Mouse (Mus musculus) lung, embryonic 15.5 days (tissue): ENCODE measurements around the gene Adam10. TPM values are rescaled to one million over a fixed set of nuclear protein-coding genes. Genes with fewer than 3 reads are reported as not detected.

Experiments
- ATAC-seq: fragments of 200-750 bp; cut with Nextera tagmentation; 2 replicates; pipeline ENCODE4 v1.8.0; 2017; ENCODE audit warnings: moderate number of reproducible peaks, borderline replicate concordance; ENCODE audit not compliant: low FRiP score, low TSS enrichment; ENCODE audit errors: extremely low read depth
- H3K27ac ChIP-seq: fragments of 300-500 bp; sonication (generic); 2 replicates; pipeline ENCODE4 v1.5.1; 2015; ENCODE audit warnings: moderate library complexity, mild to moderate bottlenecking, inconsistent platforms
- H3K27me3 ChIP-seq: fragments of 300-500 bp; sonication (generic); 2 replicates; pipeline ENCODE4 v1.6.1; 2015; ENCODE audit warnings: inconsistent platforms
- H3K36me3 ChIP-seq: fragments of 300-500 bp; sonication (generic); 2 replicates; pipeline ENCODE4 v1.6.1; 2015; ENCODE audit warnings: inconsistent platforms
- H3K4me1 ChIP-seq: fragments of 300-500 bp; sonication (generic); 2 replicates; pipeline ENCODE4 v1.6.1; 2015; ENCODE audit warnings: inconsistent platforms
- H3K4me2 ChIP-seq: fragments of 300-500 bp; sonication (generic); 2 replicates; pipeline ENCODE4 v1.6.1; 2015; ENCODE audit warnings: inconsistent platforms, mild to moderate bottlenecking, moderate library complexity
- H3K4me3 ChIP-seq: fragments of 300-500 bp; sonication (generic); 2 replicates; pipeline ENCODE4 v1.5.1; 2015; ENCODE audit warnings: mild to moderate bottlenecking, inconsistent platforms
- H3K9ac ChIP-seq: fragments of 300-500 bp; sonication (generic); 2 replicates; pipeline ENCODE4 v1.6.1; 2015; ENCODE audit warnings: inconsistent platforms
- H3K9me3 ChIP-seq: fragments of 300-500 bp; sonication (generic); 2 replicates; pipeline ENCODE4 v1.6.1; 2016; ENCODE audit warnings: inconsistent platforms
- WGBS: fragments of 180-500 bp; shearing (Covaris S2); methylation state at CpG from one replicate; pipeline ENCODE4 v1.1.7; 2015; 5-methylcytosine and 5-hydroxymethylcytosine counted together
- polyA plus RNA-seq: library from polyadenylated mRNA; unstranded; fragments of >200 nt; fragmentation: Nextera tagmentation; extraction: Ambion mirVana; gene quantifications from 2 replicates; pipeline ENCODE4 v1.2.1, GENCODE M21; 2015

Adam10 gene
- polyA plus RNA-seq, 1 experiment from 2014 or later = 85.7 TPM

DNA sequence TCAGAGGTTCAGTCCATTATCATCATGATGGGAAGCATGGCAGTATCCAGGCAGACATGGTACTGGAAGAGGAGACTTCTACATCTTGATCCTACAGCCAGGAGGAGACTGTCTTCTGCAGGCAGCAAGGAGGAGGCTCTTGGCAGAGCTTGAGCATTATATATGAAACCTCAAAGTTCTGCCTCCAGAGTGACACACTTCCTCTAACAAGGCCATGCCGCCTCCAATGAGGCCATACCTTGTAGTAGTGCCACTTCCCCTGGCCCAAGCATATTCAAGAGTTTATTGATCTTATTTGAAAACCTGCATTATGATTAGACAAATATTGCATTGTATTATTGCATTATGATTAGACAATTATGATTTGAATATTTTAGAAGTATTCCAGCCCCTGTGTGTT is 27.6 kb downstream of the Adam10 start:
- ATAC-seq = no peak
- Histone ChIP-seq H3K27ac (no peak overlapping the region), H3K4me3 (no peak overlapping the region), H3K4me1 (peaks cover 2% of the 10 kb centered on the region; the same call in 1 of the 2 replicates), H3K9me3 (no peaks in the 10 kb centered on the region), H3K27me3 (no peaks in the 10 kb centered on the region), H3K9ac (no peak overlapping the region), H3K4me2 (no peak overlapping the region), H3K36me3 (peaks cover 8% of the 10 kb centered on the region; the same call in 1 of the 2 replicates)
- 85% methylated on average over 1 of the region's 1 CpGs for WGBS

DNA sequence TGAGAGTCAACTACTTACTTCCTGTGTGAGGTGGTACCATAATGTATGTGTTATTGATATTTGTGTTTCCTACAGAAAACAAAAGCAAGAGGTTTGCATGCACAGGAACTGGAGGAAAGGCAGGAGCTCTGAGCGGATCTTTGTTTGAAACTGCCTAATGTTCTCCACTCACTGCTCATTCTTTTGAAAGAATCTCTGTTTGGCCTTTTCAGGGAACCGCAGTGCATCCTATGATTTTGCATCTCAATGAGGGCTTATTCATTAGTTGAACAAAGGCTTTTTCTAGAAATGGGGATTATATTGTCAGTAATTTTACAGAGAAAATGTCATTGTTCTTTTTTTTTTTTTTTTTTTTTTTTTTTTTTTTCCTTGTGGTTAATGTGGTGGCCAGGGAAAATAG is 50.7 kb downstream of the Adam10 start:
- H3K9me3 ChIP-seq = no peaks in the 10 kb centered on the region
- no peak for ATAC-seq
- no peak overlapping the region for H3K4me2 ChIP-seq
- H3K27me3 ChIP-seq = no peaks in the 10 kb centered on the region
- no peak overlapping the region for H3K9ac ChIP-seq
- 72% methylated on average over 2 of the region's 2 CpGs for WGBS
- H3K27ac ChIP-seq = no peak overlapping the region
- no peak overlapping the region for H3K4me3 ChIP-seq
- no peaks in the 10 kb centered on the region for H3K4me1 ChIP-seq
- no peaks in the 10 kb centered on the region for H3K36me3 ChIP-seq

DNA sequence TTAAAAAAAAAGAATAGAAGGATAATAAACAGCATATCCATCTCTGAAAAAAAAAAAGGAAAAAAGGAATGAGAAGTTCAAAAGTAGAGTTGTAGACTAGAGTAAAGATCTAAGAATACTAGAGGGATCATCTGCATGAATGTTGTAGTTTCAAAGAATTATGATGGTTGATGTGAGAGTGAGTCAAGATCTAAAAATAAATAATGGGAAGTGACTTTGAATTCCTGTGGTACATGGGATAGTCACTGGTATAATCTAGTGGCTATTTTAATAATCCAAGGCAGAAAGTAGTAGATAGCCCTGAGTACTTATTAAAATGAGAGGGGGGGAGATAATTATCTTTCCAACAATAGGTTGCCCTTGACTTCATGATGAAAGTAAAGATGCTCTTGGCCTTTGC is 52.3 kb downstream of the Adam10 start:
- no peak overlapping the region for H3K27ac ChIP-seq
- H3K9me3 ChIP-seq = no peaks in the 10 kb centered on the region
- no peak for ATAC-seq
- no peaks in the 10 kb centered on the region for H3K4me1 ChIP-seq
- no peak overlapping the region for H3K9ac ChIP-seq
- no peaks in the 10 kb centered on the region for H3K27me3 ChIP-seq
- H3K4me2 ChIP-seq = no peak overlapping the region
- H3K4me3 ChIP-seq = no peak overlapping the region
- H3K36me3 ChIP-seq = no peaks in the 10 kb centered on the region

DNA sequence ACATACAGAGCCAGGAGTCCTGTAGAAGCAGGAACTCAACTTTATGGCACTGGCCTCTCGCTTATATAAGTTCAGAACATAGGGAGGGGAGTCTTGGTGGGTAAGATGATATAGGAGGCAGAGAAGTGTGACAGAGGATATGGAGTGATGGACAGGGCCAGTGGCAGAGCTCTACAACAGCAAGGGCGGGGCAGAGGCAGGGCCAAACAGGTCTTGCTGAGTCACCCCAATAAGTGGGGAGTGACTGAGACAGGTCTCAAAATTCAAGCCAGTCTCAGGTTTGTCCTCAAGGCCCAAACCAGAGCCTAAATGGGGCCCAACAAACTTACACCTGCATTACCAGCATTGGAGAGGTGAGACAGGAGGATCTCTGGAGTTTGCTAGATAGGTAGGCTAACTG is 54.4 kb downstream of the Adam10 start:
- 86% methylated on average over 2 of the region's 2 CpGs for WGBS
- no peak for ATAC-seq

DNA sequence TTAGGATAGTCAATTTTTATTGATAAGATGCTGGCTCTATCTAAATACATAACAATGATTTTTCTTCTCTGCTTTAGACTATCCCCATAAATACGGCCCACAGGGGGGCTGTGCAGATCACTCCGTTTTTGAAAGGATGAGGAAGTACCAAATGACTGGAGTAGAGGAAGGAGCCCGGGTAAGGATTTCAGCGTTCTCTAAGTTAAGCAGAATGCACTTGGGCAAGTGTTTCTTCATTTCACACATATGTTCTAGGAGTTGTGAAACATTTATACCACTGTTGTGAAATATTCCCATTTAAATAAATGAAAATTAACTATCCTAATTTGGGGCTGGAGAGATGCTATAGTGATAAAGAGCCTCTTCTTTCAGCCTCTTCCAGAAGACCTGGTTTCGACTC is 61.2 kb downstream of the Adam10 start:
- no peak overlapping the region for H3K9ac ChIP-seq
- H3K27me3 ChIP-seq = no peaks in the 10 kb centered on the region
- no peak overlapping the region for H3K4me3 ChIP-seq
- no peak for ATAC-seq
- H3K9me3 ChIP-seq = no peaks in the 10 kb centered on the region
- no peak overlapping the region for H3K4me2 ChIP-seq
- H3K27ac ChIP-seq = no peak overlapping the region
- H3K36me3 ChIP-seq = peaks cover under 1% of the 10 kb centered on the region; the same call in 1 of the 2 replicates
- H3K4me1 ChIP-seq = no peaks in the 10 kb centered on the region
- WGBS = 81% methylated on average over 5 of the region's 5 CpGs

More for the DNA sequence above, 54.4 kb downstream of the Adam10 start:
- no peaks in the 10 kb centered on the region for H3K9me3 ChIP-seq
- no peaks in the 10 kb centered on the region for H3K36me3 ChIP-seq
- no peak overlapping the region for H3K4me3 ChIP-seq
- H3K9ac ChIP-seq = no peak overlapping the region
- no peak overlapping the region for H3K27ac ChIP-seq
- no peak overlapping the region for H3K4me2 ChIP-seq
- no peaks in the 10 kb centered on the region for H3K4me1 ChIP-seq
- H3K27me3 ChIP-seq = no peaks in the 10 kb centered on the region

DNA sequence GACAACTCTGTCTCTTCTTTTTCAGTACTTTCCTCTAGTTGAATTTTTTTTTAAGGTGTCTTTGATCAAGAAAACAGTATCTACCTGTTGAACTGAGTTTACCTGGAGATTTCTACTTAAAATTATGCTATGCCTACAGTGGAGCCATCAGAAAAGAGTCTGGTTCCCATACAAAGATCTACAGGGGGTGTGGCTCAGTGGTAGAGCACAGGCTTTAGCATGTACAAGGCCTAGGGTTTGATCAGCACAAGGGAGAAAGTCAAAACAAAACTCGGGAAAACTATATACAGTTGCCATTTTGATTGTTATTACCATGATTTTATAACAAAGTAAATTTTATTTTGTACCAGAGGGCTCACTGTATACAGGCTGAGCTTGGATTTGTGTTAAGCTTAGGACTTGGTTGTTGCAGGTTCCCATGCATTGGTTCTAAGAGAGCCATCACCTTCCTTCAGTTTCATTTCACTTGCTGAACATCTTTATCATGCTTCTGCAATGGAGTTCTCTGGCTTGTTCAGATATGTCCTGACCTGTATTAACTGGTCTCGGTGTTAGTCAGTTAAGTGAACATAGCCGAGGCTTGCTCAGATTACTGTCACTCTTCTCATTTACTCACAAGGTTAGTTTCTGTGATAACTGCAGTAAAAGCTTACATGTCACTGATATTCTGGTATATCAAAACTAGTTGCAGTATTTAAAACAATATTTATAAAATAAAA is 72.9 kb downstream of the Adam10 start:
- no peak for ATAC-seq
- Histone ChIP-seq H3K4me1 (no peaks in the 10 kb centered on the region), H3K9me3 (no peaks in the 10 kb centered on the region), H3K27ac (no peak overlapping the region), H3K27me3 (no peaks in the 10 kb centered on the region), H3K9ac (no peak overlapping the region), H3K4me3 (no peak overlapping the region), H3K36me3 (peaks cover 33% of the 10 kb centered on the region), H3K4me2 (no peak overlapping the region)
- 93% methylated on average over 3 of the region's 3 CpGs for WGBS

DNA sequence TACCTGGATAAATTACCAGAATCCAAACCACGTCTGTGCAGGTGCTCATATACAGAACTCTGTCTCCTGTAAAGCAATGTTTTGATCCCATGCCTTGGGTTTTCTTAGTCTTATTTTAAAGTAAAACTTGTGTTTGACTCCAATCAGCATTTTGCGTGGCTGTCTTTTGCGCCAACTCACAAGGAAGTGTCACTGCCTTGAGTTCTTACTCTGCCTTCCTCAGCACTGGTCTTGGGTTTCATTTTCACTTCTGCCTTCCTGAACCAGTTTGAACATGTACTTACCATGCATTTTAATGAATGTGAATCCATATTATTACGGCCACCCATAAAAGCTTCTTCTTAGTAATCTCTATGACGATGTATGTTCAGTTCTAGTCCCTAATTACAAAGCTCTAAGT is 82.2 kb downstream of the Adam10 start:
- Histone ChIP-seq H3K4me1 (no peaks in the 10 kb centered on the region), H3K27ac (no peak overlapping the region), H3K4me3 (no peak overlapping the region), H3K4me2 (no peak overlapping the region), H3K27me3 (no peaks in the 10 kb centered on the region), H3K9me3 (no peaks in the 10 kb centered on the region), H3K36me3 (peaks cover 34% of the 10 kb centered on the region), H3K9ac (no peak overlapping the region)
- 91% methylated on average over 5 of the region's 5 CpGs for WGBS
- no peak for ATAC-seq

DNA sequence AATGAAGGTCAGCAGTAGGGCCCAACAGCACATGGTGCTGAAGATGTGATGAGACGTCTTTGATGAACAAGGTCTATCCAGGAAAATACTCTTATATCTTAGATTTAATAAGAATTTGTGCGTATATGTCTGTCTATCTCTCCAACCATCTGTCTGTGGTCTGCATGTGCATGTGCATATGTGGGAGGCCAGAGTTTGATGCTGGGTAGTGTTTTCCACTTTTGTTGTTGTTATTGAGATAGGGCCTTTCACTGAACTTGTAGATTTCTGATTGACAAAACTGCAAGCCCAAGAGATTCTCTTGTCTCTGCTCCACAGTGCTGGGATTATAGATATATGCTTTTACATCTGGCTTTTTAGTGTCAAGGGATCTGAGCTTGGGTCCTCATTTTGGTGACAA is 96.7 kb downstream of the Adam10 start:
- 96% methylated on average over 2 of the region's 2 CpGs for WGBS
- no peak for ATAC-seq
- no peaks in the 10 kb centered on the region for H3K4me1 ChIP-seq
- no peak overlapping the region for H3K27ac ChIP-seq
- H3K36me3 ChIP-seq = peaks cover 3% of the 10 kb centered on the region; the same call in 1 of the 2 replicates
- H3K27me3 ChIP-seq = no peaks in the 10 kb centered on the region
- H3K9me3 ChIP-seq = no peaks in the 10 kb centered on the region
- H3K4me3 ChIP-seq = no peak overlapping the region
- no peak overlapping the region for H3K4me2 ChIP-seq
- H3K9ac ChIP-seq = no peak overlapping the region

DNA sequence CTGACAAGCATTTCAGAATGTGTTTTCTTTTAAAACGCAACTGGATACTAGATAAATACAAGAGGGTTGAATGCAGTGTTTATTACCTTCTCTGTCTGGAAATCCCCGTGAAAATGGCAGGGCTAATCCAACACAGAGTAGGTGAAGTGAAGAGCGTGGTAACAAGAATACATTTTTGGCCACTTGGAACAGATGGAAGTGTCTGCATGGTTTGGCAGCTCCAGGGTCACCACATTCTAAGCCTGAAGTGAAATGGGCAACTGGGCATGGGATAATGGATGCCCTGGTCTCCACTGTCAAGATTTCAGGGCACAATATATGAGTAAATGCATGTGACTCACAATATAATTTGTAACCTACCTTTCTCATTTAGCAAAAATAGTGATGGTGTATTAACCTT is 103.4 kb downstream of the Adam10 start:
- WGBS = 78% methylated on average over 3 of the region's 3 CpGs
- Histone ChIP-seq H3K36me3 (no peaks in the 10 kb centered on the region; the same call in 1 of the 2 replicates), H3K27ac (no peak overlapping the region), H3K27me3 (no peaks in the 10 kb centered on the region), H3K4me2 (no peak overlapping the region), H3K4me1 (no peaks in the 10 kb centered on the region), H3K4me3 (no peak overlapping the region), H3K9ac (no peak overlapping the region), H3K9me3 (no peaks in the 10 kb centered on the region)
- no peak for ATAC-seq

DNA sequence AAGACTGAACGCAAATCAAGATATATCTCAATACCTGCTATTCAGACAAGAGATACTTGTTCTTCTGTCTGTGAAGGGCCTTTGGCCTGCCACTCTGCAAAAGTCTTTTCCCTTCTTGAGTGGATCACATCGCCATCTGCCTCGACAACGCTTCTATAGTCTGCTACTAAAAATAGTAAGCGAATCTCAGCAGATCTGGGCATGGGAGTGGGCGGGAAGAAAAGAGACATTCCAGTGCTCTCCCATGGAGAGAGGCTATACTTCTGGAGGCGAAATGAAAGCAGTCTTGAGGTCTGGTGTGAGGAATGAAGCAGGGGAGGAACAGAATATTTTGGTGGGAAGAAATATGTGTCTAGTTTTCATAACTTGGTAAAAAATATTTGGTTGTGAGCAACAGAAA is 109.9 kb downstream of the Adam10 start:
- no peaks in the 10 kb centered on the region for H3K27me3 ChIP-seq
- no peak overlapping the region for H3K9ac ChIP-seq
- no peak for ATAC-seq
- H3K36me3 ChIP-seq = no peaks in the 10 kb centered on the region
- WGBS = 72% methylated on average over 7 of the region's 7 CpGs
- H3K9me3 ChIP-seq = no peaks in the 10 kb centered on the region
- H3K4me2 ChIP-seq = no peak overlapping the region
- no peak overlapping the region for H3K4me3 ChIP-seq
- H3K27ac ChIP-seq = no peak overlapping the region
- no peaks in the 10 kb centered on the region for H3K4me1 ChIP-seq

DNA sequence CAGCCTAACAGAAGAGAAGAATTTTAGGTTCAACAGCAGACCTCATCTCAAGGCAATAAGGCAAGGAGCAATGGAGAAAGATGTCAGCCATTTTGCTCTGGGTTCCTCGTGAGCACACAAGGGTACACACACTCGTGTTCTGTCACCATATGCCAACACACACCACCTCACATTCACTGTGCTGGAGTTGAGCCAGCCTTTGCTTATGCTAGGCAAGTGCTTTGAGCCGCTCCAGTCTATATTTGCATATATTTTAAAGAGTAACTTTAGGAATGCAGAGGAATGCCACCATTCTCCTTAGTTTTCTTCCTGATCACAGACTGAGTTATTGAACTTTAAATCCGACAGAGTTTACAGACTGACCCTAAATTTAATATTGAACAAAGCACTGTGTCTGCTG is 111.8 kb downstream of the Adam10 start:
- no peak overlapping the region for H3K9ac ChIP-seq
- H3K9me3 ChIP-seq = no peaks in the 10 kb centered on the region
- H3K36me3 ChIP-seq = no peaks in the 10 kb centered on the region
- H3K27me3 ChIP-seq = no peaks in the 10 kb centered on the region
- WGBS = 72% methylated on average over 4 of the region's 4 CpGs
- no peak overlapping the region for H3K27ac ChIP-seq
- no peak overlapping the region for H3K4me2 ChIP-seq
- H3K4me1 ChIP-seq = peaks cover 7% of the 10 kb centered on the region; the same call in 1 of the 2 replicates
- ATAC-seq = no peak
- H3K4me3 ChIP-seq = no peak overlapping the region

DNA sequence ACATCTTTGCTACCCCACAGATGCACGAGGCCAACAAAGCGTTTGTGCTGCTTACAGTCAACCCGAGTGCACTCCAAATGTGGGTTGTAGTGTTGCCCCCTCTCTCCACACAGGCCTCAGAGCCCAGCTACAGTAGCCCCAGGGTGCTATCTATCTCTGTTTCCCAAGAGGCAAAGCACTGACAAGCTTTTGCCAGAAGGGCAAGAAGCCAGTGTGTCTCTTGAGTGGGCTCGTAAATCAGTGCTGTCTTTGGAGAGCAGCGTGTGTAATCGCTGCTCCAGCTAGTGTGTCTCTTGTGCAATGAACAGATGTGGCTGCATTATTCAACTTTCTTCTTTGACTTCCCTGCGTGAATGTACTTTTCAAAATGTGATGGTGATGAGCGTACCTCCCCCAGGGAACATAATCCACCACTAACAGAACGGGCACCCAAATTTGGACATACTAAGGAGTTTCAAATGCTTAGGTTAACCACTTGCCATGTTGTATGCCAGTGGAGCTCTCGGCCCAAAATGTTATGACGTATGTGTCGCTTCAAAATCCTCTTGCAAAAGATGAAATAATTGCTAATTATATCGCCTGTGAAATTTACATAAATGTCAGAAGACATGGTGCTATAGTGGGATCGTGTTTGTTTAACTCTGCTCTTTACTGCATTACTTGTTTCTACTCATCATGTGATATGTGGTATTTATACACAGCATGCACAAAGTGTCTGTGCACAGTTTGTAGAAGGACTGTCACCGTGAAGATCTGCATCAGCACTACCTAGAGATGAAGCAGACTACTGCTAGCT is 116.0 kb downstream of the Adam10 start:
- no peak overlapping the region for H3K27ac ChIP-seq
- H3K27me3 ChIP-seq = no peaks in the 10 kb centered on the region
- ATAC-seq = peak; percentile 49; the same call in 1 of the 2 replicates
- H3K4me2 ChIP-seq = no peak overlapping the region
- 50% methylated on average over 15 of the region's 15 CpGs for WGBS
- H3K36me3 ChIP-seq = no peaks in the 10 kb centered on the region
- no peak overlapping the region for H3K9ac ChIP-seq
- peaks cover 7% of the 10 kb centered on the region; the same call in 1 of the 2 replicates for H3K4me1 ChIP-seq
- no peaks in the 10 kb centered on the region for H3K9me3 ChIP-seq
- no peak overlapping the region for H3K4me3 ChIP-seq
